Mouse (Mus musculus) CH12.LX (cell line): ENCODE measurements around the gene Ier2.

ENCODE experiments used
- BHLHE40 ChIP-seq: IDR thresholded peaks from 2 replicates; pipeline ENCODE4 v1.6.1; 2011; ENCODE audit warnings: mild to moderate bottlenecking, low read depth, low read length, improper control_type of control experiment
- CTCF ChIP-seq, 2 experiments: IDR thresholded peaks in 1 of 2; conservative IDR thresholded peaks in 1 of 2; 2 replicates each; pipeline ENCODE4 v1.5.1; 2011 to 2012; ENCODE audit warnings: low read depth in 2 of 2, low read length in 2 of 2, improper control_type of control experiment in 1 of 2, inconsistent platforms in 1 of 2, mild to moderate bottlenecking in 1 of 2, moderate library complexity in 1 of 2
- JUND ChIP-seq: conservative IDR thresholded peaks from 2 replicates; pipeline ENCODE4 v1.6.1; 2011; ENCODE audit warnings: low read depth, low read length, improper control_type of control experiment
- MAX ChIP-seq: IDR thresholded peaks from 2 replicates; pipeline ENCODE4 v1.6.1; 2011; ENCODE audit warnings: low read length, improper control_type of control experiment
- MAZ ChIP-seq: IDR thresholded peaks from 2 replicates; pipeline ENCODE4 v1.6.1; 2012; ENCODE audit warnings: low read depth, mild to moderate bottlenecking, inconsistent platforms, low read length, improper control_type of control experiment, moderate library complexity
- MEF2A ChIP-seq: IDR thresholded peaks from 2 replicates; pipeline ENCODE4 v1.6.1; 2014; ENCODE audit warnings: low read depth, mild to moderate bottlenecking, inconsistent platforms, low read length, improper control_type of control experiment, borderline replicate concordance
- MYC ChIP-seq: IDR thresholded peaks from 2 replicates; pipeline ENCODE4 v1.6.1; 2011; ENCODE audit warnings: low read depth, mild to moderate bottlenecking, improper control_type of control experiment, low read length
- NELFE ChIP-seq: IDR thresholded peaks from 2 replicates; pipeline ENCODE4 v1.6.1; 2011; ENCODE audit warnings: low read depth, low read length, improper control_type of control experiment
- POLR2A ChIP-seq: IDR thresholded peaks from 2 replicates; pipeline ENCODE4 v1.6.1; 2011; ENCODE audit warnings: low read depth, mild to moderate bottlenecking, improper control_type of control experiment, low read length
- RAD21 ChIP-seq: IDR thresholded peaks from 2 replicates; pipeline ENCODE4 v1.6.1; 2011; ENCODE audit warnings: low read depth, mild to moderate bottlenecking, low read length, improper control_type of control experiment, moderate library complexity
- SMC3 ChIP-seq: IDR thresholded peaks from 2 replicates; pipeline ENCODE4 v1.6.1; 2011; ENCODE audit warnings: low read depth, low read length, improper control_type of control experiment
- ZC3H11A ChIP-seq: IDR thresholded peaks from 2 replicates; pipeline ENCODE4 v1.6.1; 2012; ENCODE audit warnings: low read depth, mild to moderate bottlenecking, inconsistent platforms, low read length, improper control_type of control experiment

DNA sequence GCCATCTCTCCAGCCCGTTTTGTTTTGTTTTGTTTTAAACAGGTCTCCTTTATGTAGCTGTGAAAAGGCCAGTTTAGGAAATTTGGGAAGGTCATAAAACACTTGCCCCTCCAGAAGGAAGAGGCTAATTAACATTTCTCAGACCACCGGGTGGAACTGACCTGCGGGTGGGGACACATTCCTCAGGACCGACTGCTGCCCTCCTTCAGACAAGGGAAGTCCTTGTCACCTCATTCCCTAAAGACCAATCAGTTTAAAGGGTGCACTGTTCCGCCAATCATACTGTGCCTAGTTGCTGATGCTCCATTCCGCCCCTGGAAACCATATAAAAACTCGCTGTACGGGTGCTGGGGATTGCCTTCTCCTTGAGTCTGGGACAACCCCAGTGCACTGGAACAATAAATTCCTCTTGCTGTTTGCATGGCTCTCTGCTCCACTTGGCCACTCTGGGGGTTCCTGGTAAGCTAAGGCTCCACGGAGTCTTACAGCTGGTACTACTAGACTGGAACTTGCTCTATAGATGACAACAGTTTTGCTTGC lies 9.5 kb downstream of the Ier2 start:
- TF ChIP-seq CTCF (conservative IDR thresholded peaks at IDR 0.05 in 1 of 2, IDR thresholded peaks at IDR 0.05 in 1 of 2; ENCODE audit: low read depth in 2 of 2, low read length in 2 of 2) (no peak), BHLHE40 (no peak), ZC3H11A (no peak), MEF2A (no peak), POLR2A (no peak), SMC3 (no peak), MAZ (no peak), MYC (no peak), MAX (no peak), NELFE (no peak), JUND (no peak), RAD21 (no peak)
